Mouse (Mus musculus) neural tube, embryonic 10.5 days (tissue): ENCODE measurements around the gene Olfr479.
"Not testable (repeated sequence)": the region's sequence is repeated elsewhere in the genome, so short reads cannot be mapped to it uniquely, and the experiment has no call there.

Experiments
- DNase-seq: peaks from one replicate; pipeline ENCODE4 v3.0.0-alpha.2; 2017; ENCODE audit warnings: low spot score; ENCODE audit errors: extremely low spot score

Olfr479 gene

DNA sequence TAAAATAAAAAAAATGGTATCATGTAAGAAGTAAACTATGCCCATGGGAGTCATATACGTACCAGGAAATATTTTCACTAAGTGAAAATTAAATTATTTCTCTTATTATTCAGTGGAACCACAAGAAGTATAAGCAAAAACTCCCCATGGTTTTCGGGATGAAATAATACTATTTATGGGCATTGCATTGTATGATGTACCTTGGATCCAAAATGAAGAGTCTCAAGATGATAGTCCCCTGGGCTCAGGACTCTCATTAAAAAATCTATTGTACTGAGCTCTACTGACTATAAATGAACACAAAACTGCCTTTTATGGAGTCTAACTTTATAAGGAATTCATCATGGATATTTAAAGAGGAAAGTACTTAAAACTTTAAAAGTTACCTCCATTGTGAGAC lies at the start of gene Olfr479:
Gene Olfr479, plus strand, starts transcription at position 301 of the 400 bp plus-strand sequence.
- DNase-seq, result no peak

DNA sequence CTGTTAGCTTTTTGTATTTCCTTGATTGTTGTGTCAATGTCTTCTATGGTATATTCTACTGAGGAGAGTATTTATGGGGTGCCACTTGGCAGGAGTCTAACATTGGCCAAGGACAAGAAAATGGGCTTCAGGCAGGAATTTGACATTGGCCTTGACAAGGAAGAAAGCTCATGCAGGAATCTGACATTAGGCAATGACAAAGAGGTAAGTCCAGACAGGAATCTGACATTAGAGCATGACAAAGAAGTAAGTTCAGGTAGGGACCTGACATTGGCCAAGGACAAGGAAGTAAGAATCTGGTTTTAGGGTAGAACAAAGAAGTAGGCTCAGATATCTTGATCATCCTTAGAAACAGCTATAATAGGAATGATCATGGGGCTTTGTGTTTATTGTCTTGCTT lies 36.2 kb upstream of the Olfr479 start:
- not testable (repeated sequence) for DNase-seq

GRCm38 (mm10) chr7:108033889-108034288 lies 16.6 kb upstream of the Olfr479 start, which contains the start of gene Olfr478:
Olfr478 (minus strand) TSS chr7:108033989.
- DNase-seq, result no peak

GRCm38 (mm10) chr7:108067246-108067645 lies 16.8 kb downstream of the Olfr479 start, which contains the start of gene Olfr480:
Olfr480 (minus strand) TSS chr7:108067346.
- DNase-seq, result no peak

GRCm38 (mm10) chr7:108079555-108079954 lies 29.1 kb downstream of the Olfr479 start, which contains the start of gene Olfr481:
Olfr481 (plus strand) TSS chr7:108079855.
- DNase-seq, result no peak

- no peak for DNase-seq
These were observed 47.0 kb downstream of the Olfr479 start, which contains the start of gene Olfr482 for GRCm38 (mm10) chr7:108097486-108097885. Olfr482 (minus strand) TSS chr7:108097586.

DNA sequence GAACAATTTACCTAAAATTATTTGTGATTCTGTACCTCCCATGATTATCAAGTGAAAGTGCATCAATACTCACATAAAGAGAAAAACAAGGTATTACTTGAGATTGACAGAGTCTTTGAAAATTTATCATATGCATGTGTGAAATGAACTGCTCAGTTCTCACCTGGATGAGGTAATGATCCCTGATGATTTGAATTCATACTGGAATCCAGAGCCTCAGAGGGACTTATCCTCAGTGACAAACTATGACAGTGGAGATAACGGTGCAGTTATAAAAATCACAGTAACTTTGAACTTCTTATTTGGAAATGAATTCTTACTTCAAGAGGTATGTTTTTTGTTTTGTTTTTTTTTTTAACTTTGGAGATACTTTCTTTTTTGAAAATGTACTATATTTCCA lies 50.1 kb downstream of the Olfr479 start, which contains the start of gene Olfr483:
Gene Olfr483, plus strand, starts transcription at position 301 of the 400 bp plus-strand sequence.
- no peak for DNase-seq
